Mouse (Mus musculus): ENCODE data around the gene Setd5. TPM values are rescaled to one million over a fixed set of nuclear protein-coding genes. Genes with fewer than 3 reads are reported as not detected.

Setd5 gene
- polyA plus RNA-seq, 1 experiment from 2014 or later, result 44.1 TPM

DNA sequence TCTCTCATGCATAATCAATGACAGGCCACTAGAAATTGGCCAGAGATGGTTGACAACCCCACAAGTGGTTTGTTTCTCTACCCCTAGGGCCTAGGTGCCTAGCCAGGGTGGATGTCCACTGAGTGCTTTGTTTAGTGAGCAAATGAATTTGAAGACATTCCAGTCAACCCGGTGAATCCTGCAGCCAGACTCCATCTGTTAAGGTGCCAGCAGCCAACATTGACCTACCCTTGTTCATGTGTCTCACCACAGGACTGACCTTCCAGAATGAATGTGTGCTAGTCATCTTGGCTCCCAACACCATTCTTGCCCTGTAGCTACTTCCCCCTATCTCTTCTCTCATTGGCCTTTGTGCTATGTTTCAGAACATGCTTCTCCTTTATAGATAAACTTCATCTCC, 84.8 kb downstream of the Setd5 start:
- H3K4me3 ChIP-seq (ENCODE audit: low read depth, low read length), result no peak overlapping the region
- no peaks in the 10 kb centered on the region for H3K4me1 ChIP-seq (ENCODE audit: control insufficient read depth, insufficient read depth, low read length)
- no peaks in the 10 kb centered on the region for H3K9me3 ChIP-seq (replicated peaks; ENCODE audit: control insufficient read depth, low read length)
- ATAC-seq, result no peak
- peaks cover 12% of the 10 kb centered on the region; the same call in 1 of the 2 replicates for H3K36me3 ChIP-seq (ENCODE audit: control insufficient read depth, insufficient read depth, low read length)
- no peaks in the 10 kb centered on the region for H3K27me3 ChIP-seq (replicated peaks; ENCODE audit: control insufficient read depth, insufficient read depth, low read length)
- 100% methylated on average over 1 of the region's 1 CpGs for WGBS
- H3K9ac ChIP-seq (ENCODE audit: low read length), result no peak overlapping the region
- no peak overlapping the region for H3K27ac ChIP-seq (ENCODE audit: low read depth, low read length)
- DNase-seq (ENCODE audit: low spot score), result no peak
- H3K4me2 ChIP-seq (ENCODE audit: low read length), result no peak overlapping the region

DNA sequence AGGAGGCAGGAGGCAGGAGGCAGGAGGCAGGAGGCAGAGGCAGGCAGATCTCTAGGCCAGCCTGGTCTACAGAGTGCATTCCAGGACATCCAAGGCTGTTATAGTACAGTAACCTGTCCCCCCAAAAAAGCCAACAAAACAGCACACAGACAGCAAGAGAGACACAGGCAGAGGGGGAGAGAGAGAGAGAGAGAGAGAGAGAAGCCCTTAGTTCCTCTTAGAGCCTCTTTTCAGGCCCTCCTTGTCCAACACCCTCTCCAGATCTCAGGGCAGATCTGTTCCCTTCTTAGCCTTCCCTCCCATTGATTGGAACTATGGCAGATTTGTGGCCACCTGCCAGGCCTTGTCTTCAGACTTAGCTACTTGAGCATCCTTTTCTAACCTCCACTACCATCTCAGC, 86.3 kb downstream of the Setd5 start:
- H3K4me3 ChIP-seq (ENCODE audit: low read depth, low read length), result no peak overlapping the region
- H3K4me2 ChIP-seq (ENCODE audit: low read length), result no peak overlapping the region
- DNase-seq (ENCODE audit: low spot score), result no peak
- H3K4me1 ChIP-seq (ENCODE audit: control insufficient read depth, insufficient read depth, low read length), result no peaks in the 10 kb centered on the region
- no peaks in the 10 kb centered on the region for H3K27me3 ChIP-seq (replicated peaks; ENCODE audit: control insufficient read depth, insufficient read depth, low read length)
- no peak overlapping the region for H3K27ac ChIP-seq (ENCODE audit: low read depth, low read length)
- H3K9me3 ChIP-seq (replicated peaks; ENCODE audit: control insufficient read depth, low read length), result no peaks in the 10 kb centered on the region
- H3K9ac ChIP-seq (ENCODE audit: low read length), result no peak overlapping the region
- ATAC-seq, result no peak
- peaks cover 9% of the 10 kb centered on the region; the same call in 1 of the 2 replicates for H3K36me3 ChIP-seq (ENCODE audit: control insufficient read depth, insufficient read depth, low read length)

DNA sequence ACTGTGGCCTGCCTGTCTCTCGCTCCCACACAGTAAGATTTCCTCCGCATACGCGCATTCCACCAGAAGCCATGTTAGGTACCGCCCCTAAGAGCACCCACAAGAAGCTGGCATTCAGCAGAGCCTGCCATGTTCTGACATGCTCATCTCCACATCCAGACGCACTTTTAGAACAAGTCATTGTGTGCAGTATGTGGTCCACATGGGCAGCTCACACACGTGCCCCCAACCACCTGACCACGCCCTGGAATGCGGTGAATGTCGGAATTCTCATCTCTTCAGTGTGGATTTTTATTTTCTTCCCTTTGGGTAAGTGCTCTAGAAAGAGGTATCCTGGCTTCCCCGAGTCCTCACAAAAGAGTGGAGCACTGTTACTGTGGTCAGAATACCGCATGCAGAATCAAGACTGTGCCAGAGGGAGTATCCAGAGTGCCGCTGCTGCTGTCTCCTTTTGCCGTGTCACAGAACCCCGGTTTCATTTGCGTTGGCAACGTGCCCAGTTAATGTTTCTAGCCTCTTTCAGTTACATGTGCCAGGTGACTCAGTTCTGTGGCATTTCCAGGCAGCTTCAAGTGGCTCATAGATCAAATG, 89.6 kb downstream of the Setd5 start:
- Histone ChIP-seq H3K27ac (ENCODE audit: low read depth, low read length) (no peak overlapping the region), H3K36me3 (ENCODE audit: control insufficient read depth, insufficient read depth, low read length) (peaks cover 12% of the 10 kb centered on the region), H3K27me3 (replicated peaks; ENCODE audit: control insufficient read depth, insufficient read depth, low read length) (no peaks in the 10 kb centered on the region), H3K9ac (ENCODE audit: low read length) (no peak overlapping the region), H3K4me3 (ENCODE audit: low read depth, low read length) (no peak overlapping the region), H3K4me1 (ENCODE audit: control insufficient read depth, insufficient read depth, low read length) (no peaks in the 10 kb centered on the region), H3K9me3 (replicated peaks; ENCODE audit: control insufficient read depth, low read length) (no peaks in the 10 kb centered on the region), H3K4me2 (ENCODE audit: low read length) (no peak overlapping the region)
- peak; percentile 55; the same call in 1 of the 2 replicates for ATAC-seq
- 59% methylated on average over 17 of the region's 17 CpGs for WGBS
- peak; percentile 69 for DNase-seq (ENCODE audit: low spot score)

DNA sequence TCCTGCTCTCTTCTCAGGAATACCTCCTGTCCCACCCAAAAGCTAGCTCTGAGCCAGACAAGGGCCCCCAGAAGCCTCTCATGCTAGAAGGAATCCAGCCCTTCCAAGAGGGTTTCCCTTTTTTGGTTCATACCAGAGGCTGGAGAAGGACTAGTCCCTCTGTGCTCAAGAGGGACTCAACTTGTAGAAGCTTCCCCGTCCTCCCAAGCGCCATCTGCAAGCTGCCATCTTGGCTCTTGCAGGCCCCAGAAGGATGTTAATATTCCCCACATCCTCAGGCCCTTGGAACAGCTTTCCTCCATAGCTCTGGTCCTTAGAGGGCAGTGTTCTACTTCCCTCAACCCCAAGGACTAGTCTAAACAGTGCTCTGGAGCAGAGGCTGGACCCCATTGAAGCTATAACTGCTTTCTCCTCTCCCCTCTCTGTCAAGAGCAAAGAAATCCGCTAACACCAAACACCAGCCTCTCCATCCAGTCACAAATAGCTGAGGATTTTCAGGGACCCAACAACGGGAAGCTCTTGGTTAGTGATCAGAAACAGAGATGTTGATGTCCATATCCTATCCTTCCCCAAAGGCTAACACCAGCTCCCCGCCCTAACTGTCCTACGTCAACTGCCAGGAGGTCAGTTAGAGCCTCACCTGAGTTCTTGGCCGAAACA, 91.3 kb downstream of the Setd5 start:
- 83% methylated on average over 7 of the region's 7 CpGs for WGBS
- H3K9me3 ChIP-seq (replicated peaks; ENCODE audit: control insufficient read depth, low read length), result no peaks in the 10 kb centered on the region
- H3K4me2 ChIP-seq (ENCODE audit: low read length), result no peak overlapping the region
- no peak overlapping the region for H3K9ac ChIP-seq (ENCODE audit: low read length)
- ATAC-seq, result no peak
- peaks cover 12% of the 10 kb centered on the region for H3K36me3 ChIP-seq (ENCODE audit: control insufficient read depth, insufficient read depth, low read length)
- H3K4me1 ChIP-seq (ENCODE audit: control insufficient read depth, insufficient read depth, low read length), result no peaks in the 10 kb centered on the region
- no peaks in the 10 kb centered on the region for H3K27me3 ChIP-seq (replicated peaks; ENCODE audit: control insufficient read depth, insufficient read depth, low read length)
- DNase-seq (ENCODE audit: low spot score), result no peak
- H3K27ac ChIP-seq (ENCODE audit: low read depth, low read length), result no peak overlapping the region
- no peak overlapping the region for H3K4me3 ChIP-seq (ENCODE audit: low read depth, low read length)

- Histone ChIP-seq H3K27ac (ENCODE audit: low read depth, low read length) (no peak overlapping the region), H3K9ac (ENCODE audit: low read length) (no peak overlapping the region), H3K36me3 (ENCODE audit: control insufficient read depth, insufficient read depth, low read length) (peaks cover 22% of the 10 kb centered on the region), H3K4me3 (ENCODE audit: low read depth, low read length) (no peak overlapping the region), H3K9me3 (replicated peaks; ENCODE audit: control insufficient read depth, low read length) (no peaks in the 10 kb centered on the region), H3K4me2 (ENCODE audit: low read length) (no peak overlapping the region), H3K4me1 (ENCODE audit: control insufficient read depth, insufficient read depth, low read length) (no peaks in the 10 kb centered on the region), H3K27me3 (replicated peaks; ENCODE audit: control insufficient read depth, insufficient read depth, low read length) (no peaks in the 10 kb centered on the region)
- 82% methylated on average over 3 of the region's 3 CpGs for WGBS
- DNase-seq (ENCODE audit: low spot score) (no peak), ATAC-seq (no peak)
These were observed 92.7 kb downstream of the Setd5 start for GRCm38 (mm10) chr6:113169852-113170251.

GRCm38 (mm10) chr6:113170651-113171050, 93.5 kb downstream of the Setd5 start:
- H3K4me1 ChIP-seq (ENCODE audit: control insufficient read depth, insufficient read depth, low read length), result no peaks in the 10 kb centered on the region
- no peak for DNase-seq (ENCODE audit: low spot score)
- WGBS, result 93% methylated on average over 8 of the region's 8 CpGs
- H3K4me2 ChIP-seq (ENCODE audit: low read length), result no peak overlapping the region
- no peak overlapping the region for H3K27ac ChIP-seq (ENCODE audit: low read depth, low read length)
- no peaks in the 10 kb centered on the region for H3K9me3 ChIP-seq (replicated peaks; ENCODE audit: control insufficient read depth, low read length)
- H3K27me3 ChIP-seq (replicated peaks; ENCODE audit: control insufficient read depth, insufficient read depth, low read length), result no peaks in the 10 kb centered on the region
- no peak overlapping the region for H3K9ac ChIP-seq (ENCODE audit: low read length)
- no peak for ATAC-seq
- peaks cover 22% of the 10 kb centered on the region for H3K36me3 ChIP-seq (ENCODE audit: control insufficient read depth, insufficient read depth, low read length)
- H3K4me3 ChIP-seq (ENCODE audit: low read depth, low read length), result no peak overlapping the region

DNA sequence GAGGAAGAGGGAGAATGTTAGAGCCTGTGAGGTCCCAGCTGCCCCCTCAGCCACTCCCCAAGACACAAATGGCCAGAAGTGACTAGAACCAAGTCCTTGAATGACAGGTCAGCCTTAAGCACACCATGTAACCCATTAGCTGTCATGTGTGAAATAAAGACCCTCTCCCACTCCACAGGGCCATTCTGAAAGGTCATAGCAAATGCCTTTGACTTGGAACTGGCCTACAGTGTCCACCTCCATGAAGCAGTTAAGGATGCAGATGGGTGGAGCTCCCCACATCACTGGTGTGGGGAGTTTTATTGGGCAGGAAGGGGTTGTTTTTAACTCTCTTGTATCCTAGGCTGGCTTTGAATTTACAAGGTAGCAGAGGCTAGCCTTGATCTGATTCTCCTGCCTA, 94.8 kb downstream of the Setd5 start:
- H3K4me1 ChIP-seq (ENCODE audit: control insufficient read depth, insufficient read depth, low read length), result no peaks in the 10 kb centered on the region
- H3K4me2 ChIP-seq (ENCODE audit: low read length), result no peak overlapping the region
- no peak overlapping the region for H3K4me3 ChIP-seq (ENCODE audit: low read depth, low read length)
- H3K9me3 ChIP-seq (replicated peaks; ENCODE audit: control insufficient read depth, low read length), result no peaks in the 10 kb centered on the region
- H3K36me3 ChIP-seq (ENCODE audit: control insufficient read depth, insufficient read depth, low read length), result peaks cover 27% of the 10 kb centered on the region
- no peak overlapping the region for H3K27ac ChIP-seq (ENCODE audit: low read depth, low read length)
- ATAC-seq (no peak), DNase-seq (ENCODE audit: low spot score) (no peak)
- H3K9ac ChIP-seq (ENCODE audit: low read length), result no peak overlapping the region
- no peaks in the 10 kb centered on the region for H3K27me3 ChIP-seq (replicated peaks; ENCODE audit: control insufficient read depth, insufficient read depth, low read length)

DNA sequence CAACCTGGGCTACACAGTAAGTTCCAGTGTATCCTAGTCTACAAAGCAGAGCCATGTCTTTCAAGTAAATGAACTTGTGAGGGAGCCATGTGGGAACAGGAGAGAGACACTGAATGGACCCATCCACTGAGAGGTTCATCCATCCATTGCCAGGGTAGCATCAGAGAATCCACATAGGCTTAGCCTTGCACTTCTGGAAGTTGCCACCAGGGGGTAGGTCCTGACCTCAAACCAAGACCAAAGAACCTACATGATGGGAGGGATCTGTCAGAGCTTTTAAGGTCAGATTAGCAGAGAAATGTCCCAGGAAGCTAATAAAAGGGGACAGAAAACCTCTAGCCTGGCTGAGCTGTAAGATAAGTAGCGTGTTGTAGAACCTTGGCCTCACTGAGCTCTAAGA, 95.4 kb downstream of the Setd5 start:
- H3K9me3 ChIP-seq (replicated peaks; ENCODE audit: control insufficient read depth, low read length), result no peaks in the 10 kb centered on the region
- DNase-seq (ENCODE audit: low spot score), result peak; percentile 58
- H3K27ac ChIP-seq (ENCODE audit: low read depth, low read length), result no peak overlapping the region
- peaks cover 25% of the 10 kb centered on the region for H3K36me3 ChIP-seq (ENCODE audit: control insufficient read depth, insufficient read depth, low read length)
- H3K4me1 ChIP-seq (ENCODE audit: control insufficient read depth, insufficient read depth, low read length), result no peaks in the 10 kb centered on the region
- no peak overlapping the region for H3K4me3 ChIP-seq (ENCODE audit: low read depth, low read length)
- H3K27me3 ChIP-seq (replicated peaks; ENCODE audit: control insufficient read depth, insufficient read depth, low read length), result no peaks in the 10 kb centered on the region
- no peak overlapping the region for H3K4me2 ChIP-seq (ENCODE audit: low read length)
- WGBS, result 45% methylated on average over 1 of the region's 1 CpGs
- ATAC-seq, result no peak
- no peak overlapping the region for H3K9ac ChIP-seq (ENCODE audit: low read length)

GRCm38 (mm10) chr6:113175469-113175868, 98.3 kb downstream of the Setd5 start:
- no peak for DNase-seq (ENCODE audit: low spot score)
- no peak for ATAC-seq
- no peak overlapping the region for H3K4me3 ChIP-seq (ENCODE audit: low read depth, low read length)
- H3K4me2 ChIP-seq (ENCODE audit: low read length), result no peak overlapping the region
- no peak overlapping the region for H3K27ac ChIP-seq (ENCODE audit: low read depth, low read length)
- H3K9me3 ChIP-seq (replicated peaks; ENCODE audit: control insufficient read depth, low read length), result no peaks in the 10 kb centered on the region
- H3K36me3 ChIP-seq (ENCODE audit: control insufficient read depth, insufficient read depth, low read length), result peaks cover 22% of the 10 kb centered on the region
- 96% methylated on average over 3 of the region's 3 CpGs for WGBS
- no peaks in the 10 kb centered on the region for H3K27me3 ChIP-seq (replicated peaks; ENCODE audit: control insufficient read depth, insufficient read depth, low read length)
- peaks cover 9% of the 10 kb centered on the region for H3K4me1 ChIP-seq (ENCODE audit: control insufficient read depth, insufficient read depth, low read length)
- H3K9ac ChIP-seq (ENCODE audit: low read length), result no peak overlapping the region
